Mouse (Mus musculus): Measurements from ENCODE around the gene Gfra1. TPM values are rescaled to one million over a fixed set of nuclear protein-coding genes. Genes with fewer than 3 reads are reported as not detected.

Gfra1 gene
- polyA plus RNA-seq, 1 experiment from 2014 or later, result 6.6 TPM

DNA sequence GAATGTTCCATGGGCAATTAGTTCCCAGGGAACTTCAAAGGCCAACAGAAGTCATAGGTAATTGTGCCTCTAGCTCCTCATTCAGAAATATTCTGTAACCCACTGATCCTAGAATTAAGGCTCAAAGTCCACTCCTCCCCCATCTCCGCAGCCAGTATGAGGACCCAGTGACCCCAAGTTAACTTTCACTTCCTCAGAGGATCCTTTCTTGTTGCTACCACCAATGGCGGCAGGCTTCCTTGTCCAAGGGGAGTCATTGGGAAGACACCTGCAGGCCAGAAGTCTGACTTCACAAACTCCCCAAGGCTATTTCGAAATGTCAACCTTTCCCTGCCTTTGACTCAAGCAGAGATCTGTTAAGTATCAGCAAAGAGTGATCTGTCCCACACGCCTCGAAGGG, 253.1 kb downstream of the Gfra1 start:
- Histone ChIP-seq H3K4me2 (no peak overlapping the region), H3K27me3 (replicated peaks) (peaks cover 57% of the 10 kb centered on the region), H3K9me3 (no peaks in the 10 kb centered on the region), H3K27ac (replicated peaks) (no peak overlapping the region), H3K4me3 (no peak overlapping the region), H3K9ac (no peak overlapping the region), H3K36me3 (no peaks in the 10 kb centered on the region), H3K4me1 (no peaks in the 10 kb centered on the region)
- WGBS, result 75% methylated on average over 5 of the region's 5 CpGs
- ATAC-seq (ENCODE audit: extremely low read depth, insufficient number of reproducible peaks, low FRiP score, low TSS enrichment), result no peak

DNA sequence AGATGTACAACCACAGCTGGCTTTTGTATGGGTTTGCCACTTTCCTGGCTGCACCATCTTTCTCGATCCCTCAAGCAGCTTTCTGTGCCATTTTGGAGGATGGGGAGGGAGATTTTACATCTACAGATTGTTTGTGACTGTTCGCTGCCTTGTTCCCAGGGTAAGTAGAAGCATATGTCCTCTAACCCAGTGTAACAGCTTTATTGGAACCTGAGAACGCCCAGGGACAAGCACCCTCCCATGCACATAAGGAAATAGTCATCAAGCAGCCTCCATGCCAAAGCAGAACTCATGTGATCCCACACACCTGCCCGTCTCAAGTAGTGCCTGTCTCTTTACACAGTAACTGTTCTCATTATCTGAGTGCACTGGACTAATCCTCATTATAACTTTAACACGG, 256.0 kb downstream of the Gfra1 start:
- no peak for ATAC-seq (ENCODE audit: extremely low read depth, insufficient number of reproducible peaks, low FRiP score, low TSS enrichment)
- Histone ChIP-seq H3K4me2 (no peak overlapping the region), H3K36me3 (no peaks in the 10 kb centered on the region), H3K27ac (replicated peaks) (no peak overlapping the region), H3K27me3 (replicated peaks) (peaks cover 54% of the 10 kb centered on the region), H3K4me3 (no peak overlapping the region), H3K9ac (no peak overlapping the region), H3K9me3 (no peaks in the 10 kb centered on the region), H3K4me1 (peaks cover 5% of the 10 kb centered on the region)
- 74% methylated on average over 5 of the region's 5 CpGs for WGBS

DNA sequence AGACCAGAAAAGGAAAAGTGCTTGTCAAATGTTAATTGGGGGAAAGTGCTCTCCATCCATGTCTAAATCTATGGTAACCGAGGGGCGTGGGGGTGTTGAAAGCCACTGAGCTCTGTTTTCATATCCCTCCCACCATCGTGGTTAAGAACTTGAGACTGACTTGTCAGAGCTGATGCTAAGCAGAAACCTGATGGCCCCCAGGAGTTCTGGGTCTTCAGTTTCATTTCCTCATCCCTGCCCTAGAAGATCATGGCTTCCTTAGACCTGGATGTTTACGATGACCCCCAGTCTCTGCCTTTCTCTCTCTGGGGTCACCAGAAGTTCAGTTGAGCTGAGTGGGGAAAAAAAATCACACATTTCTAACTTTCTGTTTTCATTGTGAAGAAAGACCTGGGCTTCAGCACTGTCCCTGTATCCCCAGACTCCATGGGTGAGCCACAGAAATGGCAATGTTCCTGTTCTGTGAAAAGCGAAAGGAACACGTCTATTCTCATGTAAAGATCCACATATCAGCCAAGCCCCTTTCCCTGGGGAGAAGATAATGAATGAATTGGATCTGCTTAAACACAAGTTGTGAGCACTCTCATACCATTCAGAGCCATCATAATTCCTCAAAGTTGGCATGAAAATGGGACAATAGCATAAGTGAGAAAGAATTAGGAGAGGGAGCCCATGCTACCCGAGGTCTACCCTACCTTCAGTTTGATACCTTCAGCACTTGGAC, 261.8 kb downstream of the Gfra1 start:
- H3K9ac ChIP-seq, result no peak overlapping the region
- no peak for ATAC-seq (ENCODE audit: extremely low read depth, insufficient number of reproducible peaks, low FRiP score, low TSS enrichment)
- H3K4me2 ChIP-seq, result no peak overlapping the region
- no peak overlapping the region for H3K27ac ChIP-seq (replicated peaks)
- no peak overlapping the region for H3K4me3 ChIP-seq
- peaks cover 27% of the 10 kb centered on the region for H3K4me1 ChIP-seq
- H3K36me3 ChIP-seq, result no peaks in the 10 kb centered on the region
- WGBS, result 33% methylated on average over 7 of the region's 7 CpGs
- no peaks in the 10 kb centered on the region for H3K9me3 ChIP-seq
- H3K27me3 ChIP-seq (replicated peaks), result peaks cover 40% of the 10 kb centered on the region

DNA sequence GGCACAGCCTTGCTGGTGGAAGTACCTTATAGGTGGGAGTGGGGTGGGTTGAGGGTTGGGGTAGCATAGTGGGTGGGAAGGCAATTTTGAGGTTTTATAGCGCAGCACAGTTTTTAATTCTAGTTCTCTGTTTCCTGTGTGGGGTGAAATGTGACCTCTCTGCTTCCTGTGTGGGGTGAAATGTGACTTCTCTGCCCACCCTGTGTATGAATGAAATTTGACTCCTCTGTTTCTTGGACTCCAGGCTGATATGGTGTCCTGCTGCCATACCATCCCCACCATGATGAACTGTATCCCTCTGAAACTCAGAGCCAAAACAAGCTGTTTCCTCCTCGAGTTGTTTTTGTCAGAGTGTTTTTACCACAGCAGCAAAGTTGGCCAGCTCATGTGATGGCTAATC, 264.8 kb downstream of the Gfra1 start:
- Histone ChIP-seq H3K27ac (replicated peaks) (no peak overlapping the region), H3K27me3 (replicated peaks) (peaks cover 35% of the 10 kb centered on the region), H3K4me1 (peaks cover 36% of the 10 kb centered on the region), H3K9me3 (no peaks in the 10 kb centered on the region), H3K4me2 (no peak overlapping the region), H3K36me3 (no peaks in the 10 kb centered on the region), H3K9ac (no peak overlapping the region), H3K4me3 (no peak overlapping the region)
- 63% methylated on average over 2 of the region's 2 CpGs for WGBS
- no peak for ATAC-seq (ENCODE audit: extremely low read depth, insufficient number of reproducible peaks, low FRiP score, low TSS enrichment)

DNA sequence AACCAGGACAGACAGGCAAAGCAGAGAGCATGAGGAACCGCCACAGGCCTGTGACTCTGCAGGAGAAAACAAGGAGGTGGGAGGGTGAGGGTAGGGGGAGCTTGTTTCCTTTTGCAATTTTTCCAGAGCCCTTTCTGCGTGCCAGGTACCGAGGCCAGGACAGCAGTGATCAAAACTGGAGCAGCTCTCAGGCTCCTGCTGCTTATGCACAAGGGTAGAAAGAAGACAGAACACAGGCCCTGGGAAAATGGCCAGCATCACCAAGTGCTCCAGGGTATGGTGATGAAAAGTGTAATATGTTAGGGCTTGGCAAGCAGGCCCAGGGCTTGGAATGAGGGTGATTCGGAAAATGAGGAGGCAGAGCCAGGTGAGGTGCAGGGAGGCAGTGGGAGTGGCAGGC, 269.2 kb downstream of the Gfra1 start:
- no peak overlapping the region for H3K9ac ChIP-seq
- ATAC-seq (ENCODE audit: extremely low read depth, insufficient number of reproducible peaks, low FRiP score, low TSS enrichment), result no peak
- peak overlapping the region; percentile 41; the same call in 1 of the 2 replicates for H3K27ac ChIP-seq (replicated peaks)

More for the DNA sequence above, 269.2 kb downstream of the Gfra1 start:
- Histone ChIP-seq H3K27me3 (replicated peaks) (peaks cover 49% of the 10 kb centered on the region), H3K9me3 (no peaks in the 10 kb centered on the region), H3K4me3 (no peak overlapping the region), H3K4me1 (peaks cover 9% of the 10 kb centered on the region), H3K36me3 (no peaks in the 10 kb centered on the region), H3K4me2 (no peak overlapping the region)
- WGBS, result 37% methylated on average over 4 of the region's 4 CpGs

Other genes starting within 250 kb of the Gfra1 start
- gene Ccdc172, start 56.1 kb upstream of the Gfra1 start, polyA plus RNA-seq (2015; fragmentation: Nextera tagmentation; extraction: Ambion mirVana), result not detected in 2 replicates
- 0.10 TPM in 1 of 2 replicates, not detected in the other for gene Pnlip, start 196.6 kb upstream of the Gfra1 start, polyA plus RNA-seq (2015; fragmentation: Nextera tagmentation; extraction: Ambion mirVana)